Mouse (Mus musculus) MEL (cell line): Measurements from ENCODE around the gene Bglap. TPM values are rescaled to one million over a fixed set of nuclear protein-coding genes. Genes with fewer than 3 reads are reported as not detected.

Experiments used
- DNase-seq: peaks from one replicate; pipeline ENCODE4 v3.0.0; 2011; ENCODE audit warnings: low read depth, low spot score
- H3K27ac ChIP-seq: 2 replicates; pipeline ENCODE4 v1.5.1; 2012; ENCODE audit warnings: low read depth, mild to moderate bottlenecking, control low read depth, low read length, moderate library complexity; ENCODE audit not compliant: control insufficient read depth
- H3K27me3 ChIP-seq, 2 experiments: fragments of 150-350 bp in 1 of 2; sonication (generic) in 1 of 2; 2 replicates each; pipeline ENCODE4 v1.6.1; 2012; ENCODE audit warnings: low read length in 2 of 2, mild to moderate bottlenecking in 2 of 2, improper control_type of control experiment in 1 of 2, moderate library complexity in 1 of 2; ENCODE audit not compliant: insufficient read depth in 2 of 2, control insufficient read depth in 1 of 2
- H3K36me3 ChIP-seq, 2 experiments: 2 replicates each; pipeline ENCODE4 v1.6.1; 2012 to 2014; ENCODE audit warnings: low read length in 2 of 2, improper control_type of control experiment in 1 of 2, inconsistent platforms in 1 of 2, mild to moderate bottlenecking in 1 of 2; ENCODE audit not compliant: insufficient read depth in 2 of 2, control insufficient read depth in 1 of 2
- H3K4me1 ChIP-seq, 2 experiments: fragments of 150-350 bp in 1 of 2; sonication (generic) in 1 of 2; 2 replicates each; pipeline ENCODE4 v1.6.1; 2012; ENCODE audit warnings: low read length in 2 of 2, improper control_type of control experiment in 1 of 2, mild to moderate bottlenecking in 1 of 2; ENCODE audit not compliant: insufficient read depth in 2 of 2, control insufficient read depth in 1 of 2
- H3K4me3 ChIP-seq, 2 experiments: fragments of 150-350 bp in 1 of 2; sonication (generic) in 1 of 2; 2 replicates each; pipeline ENCODE4 v1.5.1; 2012; ENCODE audit warnings: low read depth in 2 of 2, low read length in 2 of 2, mild to moderate bottlenecking in 2 of 2, moderate library complexity in 2 of 2, control low read depth in 1 of 2, improper control_type of control experiment in 1 of 2; ENCODE audit not compliant: control insufficient read depth in 1 of 2, insufficient read depth in 1 of 2
- H3K79me2 ChIP-seq: 2 replicates; pipeline ENCODE4 v1.6.1; 2012; ENCODE audit warnings: mild to moderate bottlenecking, low read length, moderate library complexity; ENCODE audit not compliant: control insufficient read depth, poor library complexity, insufficient read depth
- H3K9ac ChIP-seq: 2 replicates; pipeline ENCODE4 v1.6.1; 2012; ENCODE audit warnings: low read depth, mild to moderate bottlenecking, control low read depth, low read length, moderate library complexity; ENCODE audit not compliant: control insufficient read depth, poor library complexity, severe bottlenecking
- H3K9me3 ChIP-seq: fragments of 150-350 bp; sonication (generic); replicated peaks from 2 replicates; pipeline ENCODE4 v1.6.1; 2012; ENCODE audit warnings: mild to moderate bottlenecking, low read length, improper control_type of control experiment, moderate library complexity; ENCODE audit not compliant: insufficient read depth
- BHLHE40 ChIP-seq: IDR thresholded peaks from 2 replicates; pipeline ENCODE4 v1.6.1; 2012; ENCODE audit warnings: low read depth, mild to moderate bottlenecking, inconsistent platforms, low read length, improper control_type of control experiment, borderline replicate concordance
- CHD1 ChIP-seq: IDR thresholded peaks from 2 replicates; pipeline ENCODE4 v1.6.1; 2012; ENCODE audit warnings: low read depth, mild to moderate bottlenecking, inconsistent platforms, low read length, improper control_type of control experiment
- CHD2 ChIP-seq: IDR thresholded peaks from 2 replicates; pipeline ENCODE4 v1.6.1; 2011; ENCODE audit warnings: low read length, improper control_type of control experiment
- CTCF ChIP-seq, 3 experiments: IDR thresholded peaks in 2 of 3; conservative IDR thresholded peaks in 1 of 3; 2 replicates each; pipeline ENCODE4 v1.5.1; 2011 to 2012; ENCODE audit warnings: low read length in 3 of 3, low read depth in 2 of 3, mild to moderate bottlenecking in 2 of 3, improper control_type of control experiment in 1 of 3, inconsistent platforms in 1 of 3, mixed read lengths in 1 of 3, moderate library complexity in 1 of 3; ENCODE audit not compliant: control insufficient read depth in 1 of 3, insufficient read depth in 1 of 3, poor library complexity in 1 of 3, severe bottlenecking in 1 of 3
- E2F4 ChIP-seq: IDR thresholded peaks from 2 replicates; pipeline ENCODE4 v1.6.1; 2011; ENCODE audit warnings: low read depth, low read length, improper control_type of control experiment, borderline replicate concordance
- ELF1 ChIP-seq: IDR thresholded peaks from 2 replicates; pipeline ENCODE4 v1.6.1; 2014; ENCODE audit warnings: low read depth, mild to moderate bottlenecking, inconsistent platforms, low read length, improper control_type of control experiment, moderate library complexity
- EP300 ChIP-seq, 2 experiments: IDR thresholded peaks; 2 replicates each; pipeline ENCODE4 v1.6.1; 2011; ENCODE audit warnings: improper control_type of control experiment in 2 of 2, low read length in 2 of 2, low read depth in 1 of 2, mild to moderate bottlenecking in 1 of 2
- ETS1 ChIP-seq: IDR thresholded peaks from 2 replicates; pipeline ENCODE4 v1.6.1; 2012; ENCODE audit warnings: low read depth, mild to moderate bottlenecking, inconsistent platforms, low read length, improper control_type of control experiment, moderate library complexity
- GABPA ChIP-seq: IDR thresholded peaks from 2 replicates; pipeline ENCODE4 v1.6.1; 2012; ENCODE audit warnings: low read depth, mild to moderate bottlenecking, inconsistent platforms, low read length, improper control_type of control experiment, moderate library complexity
- GATA1 ChIP-seq: IDR thresholded peaks from 2 replicates; pipeline ENCODE4 v1.6.1; 2011; ENCODE audit warnings: low read depth, low read length, improper control_type of control experiment
- HCFC1 ChIP-seq: IDR thresholded peaks from 2 replicates; pipeline ENCODE4 v1.6.1; 2012; ENCODE audit warnings: low read depth, mild to moderate bottlenecking, inconsistent platforms, low read length, improper control_type of control experiment, moderate library complexity
- JUND ChIP-seq: IDR thresholded peaks from 2 replicates; pipeline ENCODE4 v1.6.1; 2011; ENCODE audit warnings: low read depth, mild to moderate bottlenecking, improper control_type of control experiment, low read length
- KAT2A ChIP-seq: conservative IDR thresholded peaks from 2 replicates; pipeline ENCODE4 v1.6.1; 2012; ENCODE audit warnings: low read depth, low read length, improper control_type of control experiment, inconsistent platforms
- MAX ChIP-seq: IDR thresholded peaks from 2 replicates; pipeline ENCODE4 v1.6.1; 2011; ENCODE audit warnings: low read length, improper control_type of control experiment
- MAZ ChIP-seq: IDR thresholded peaks from 2 replicates; pipeline ENCODE4 v1.6.1; 2012; ENCODE audit warnings: low read depth, mild to moderate bottlenecking, inconsistent platforms, low read length, improper control_type of control experiment
- MXI1 ChIP-seq: IDR thresholded peaks from 2 replicates; pipeline ENCODE4 v1.6.1; 2011; ENCODE audit warnings: mild to moderate bottlenecking, low read depth, low read length, improper control_type of control experiment
- MYB ChIP-seq: IDR thresholded peaks from 2 replicates; pipeline ENCODE4 v1.6.1; 2011; ENCODE audit warnings: mild to moderate bottlenecking, low read depth, low read length, improper control_type of control experiment
- MYC ChIP-seq: IDR thresholded peaks from 2 replicates; pipeline ENCODE4 v1.6.1; 2011; ENCODE audit warnings: low read depth, mild to moderate bottlenecking, low read length, improper control_type of control experiment, moderate library complexity
- NELFE ChIP-seq: IDR thresholded peaks from 2 replicates; pipeline ENCODE4 v1.6.1; 2011; ENCODE audit warnings: low read depth, low read length, improper control_type of control experiment
- NRF1 ChIP-seq: IDR thresholded peaks from 2 replicates; pipeline ENCODE4 v1.6.1; 2014; ENCODE audit warnings: low read depth, mild to moderate bottlenecking, inconsistent platforms, low read length, improper control_type of control experiment, moderate library complexity; ENCODE audit not compliant: poor library complexity, insufficient read depth, severe bottlenecking
- POLR2A ChIP-seq, 2 experiments: IDR thresholded peaks; 2 replicates each; pipeline ENCODE4 v1.6.1; 2011 to 2012; ENCODE audit warnings: low read length in 2 of 2, mild to moderate bottlenecking in 2 of 2, control low read depth in 1 of 2, improper control_type of control experiment in 1 of 2, low read depth in 1 of 2, moderate library complexity in 1 of 2; ENCODE audit not compliant: control insufficient read depth in 1 of 2, insufficient read depth in 1 of 2, poor library complexity in 1 of 2
- POLR2AphosphoS2 ChIP-seq: IDR thresholded peaks from 2 replicates; pipeline ENCODE4 v1.6.1; 2011; ENCODE audit warnings: low read length, improper control_type of control experiment
- RAD21 ChIP-seq: IDR thresholded peaks from 2 replicates; pipeline ENCODE4 v1.6.1; 2011; ENCODE audit warnings: mild to moderate bottlenecking, low read depth, low read length, improper control_type of control experiment
- RCOR1 ChIP-seq: IDR thresholded peaks from 2 replicates; pipeline ENCODE4 v1.6.1; 2012; ENCODE audit warnings: low read depth, mild to moderate bottlenecking, inconsistent platforms, low read length, improper control_type of control experiment
- SIN3A ChIP-seq: IDR thresholded peaks from 2 replicates; pipeline ENCODE4 v1.6.1; 2012; ENCODE audit warnings: low read length, improper control_type of control experiment, inconsistent platforms
- SMC3 ChIP-seq: IDR thresholded peaks from 2 replicates; pipeline ENCODE4 v1.6.1; 2011; ENCODE audit warnings: low read depth, low read length, improper control_type of control experiment
- TAL1 ChIP-seq: IDR thresholded peaks from 2 replicates; pipeline ENCODE4 v1.6.1; 2012; ENCODE audit warnings: mild to moderate bottlenecking, inconsistent platforms, low read length, moderate library complexity, mixed read lengths
- TBP ChIP-seq: IDR thresholded peaks from 2 replicates; pipeline ENCODE4 v1.8.0; 2011; ENCODE audit warnings: low read depth, low read length, improper control_type of control experiment
- UBTF ChIP-seq: IDR thresholded peaks from 2 replicates; pipeline ENCODE4 v1.6.1; 2012; ENCODE audit warnings: low read depth, mild to moderate bottlenecking, inconsistent platforms, low read length, improper control_type of control experiment, moderate library complexity, borderline replicate concordance; ENCODE audit not compliant: insufficient read depth
- USF1 ChIP-seq: IDR thresholded peaks from 2 replicates; pipeline ENCODE4 v1.6.1; 2014; ENCODE audit warnings: low read depth, mild to moderate bottlenecking, inconsistent platforms, low read length, improper control_type of control experiment, moderate library complexity
- USF2 ChIP-seq, 2 experiments: IDR thresholded peaks; 2 replicates each; pipeline ENCODE4 v1.6.1; 2011 to 2012; ENCODE audit warnings: improper control_type of control experiment in 2 of 2, low read length in 2 of 2, borderline replicate concordance in 1 of 2, inconsistent platforms in 1 of 2, low read depth in 1 of 2, mild to moderate bottlenecking in 1 of 2; ENCODE audit not compliant: insufficient read depth in 1 of 2
- ZC3H11A ChIP-seq: IDR thresholded peaks from 2 replicates; pipeline ENCODE4 v1.6.1; 2012; ENCODE audit warnings: low read depth, mild to moderate bottlenecking, inconsistent platforms, low read length, improper control_type of control experiment
- ZKSCAN1 ChIP-seq: IDR thresholded peaks from 2 replicates; pipeline ENCODE4 v1.6.1; 2012; ENCODE audit warnings: low read depth, mild to moderate bottlenecking, inconsistent platforms, low read length, improper control_type of control experiment, moderate library complexity
- ZMIZ1 ChIP-seq: IDR thresholded peaks from 2 replicates; pipeline ENCODE4 v1.6.1; 2012; ENCODE audit warnings: low read depth, mild to moderate bottlenecking, inconsistent platforms, low read length, improper control_type of control experiment, moderate library complexity
- ZNF384 ChIP-seq: IDR thresholded peaks from 2 replicates; pipeline ENCODE4 v1.6.1; 2012; ENCODE audit warnings: low read depth, mild to moderate bottlenecking, inconsistent platforms, low read length, improper control_type of control experiment
- polyA plus RNA-seq, 2 experiments: library from polyadenylated mRNA; stranded (reverse) in 1 of 2; unstranded in 1 of 2; fragments of >175 nt in 1 of 2; fragments of >200 nt in 1 of 2; gene quantifications; 2 replicates each; pipeline versions ENCODE4 v1.2.1 to v1.2.4; 2012; ENCODE audit warnings: low replicate concordance in 2 of 2, low read depth in 1 of 2; ENCODE audit not compliant: insufficient read length in 2 of 2, insufficient read depth in 1 of 2, missing spikeins in 1 of 2
- total RNA-seq: library from RNA; depleted of rRNA; stranded (reverse); fragments of 300-350 nt; gene quantifications from 2 replicates; pipeline ENCODE4 v1.2.3, GENCODE M21; 2012

Bglap gene
- total and polyA plus RNA-seq, 3 experiments: 0.17 TPM; not detected in 2

DNA sequence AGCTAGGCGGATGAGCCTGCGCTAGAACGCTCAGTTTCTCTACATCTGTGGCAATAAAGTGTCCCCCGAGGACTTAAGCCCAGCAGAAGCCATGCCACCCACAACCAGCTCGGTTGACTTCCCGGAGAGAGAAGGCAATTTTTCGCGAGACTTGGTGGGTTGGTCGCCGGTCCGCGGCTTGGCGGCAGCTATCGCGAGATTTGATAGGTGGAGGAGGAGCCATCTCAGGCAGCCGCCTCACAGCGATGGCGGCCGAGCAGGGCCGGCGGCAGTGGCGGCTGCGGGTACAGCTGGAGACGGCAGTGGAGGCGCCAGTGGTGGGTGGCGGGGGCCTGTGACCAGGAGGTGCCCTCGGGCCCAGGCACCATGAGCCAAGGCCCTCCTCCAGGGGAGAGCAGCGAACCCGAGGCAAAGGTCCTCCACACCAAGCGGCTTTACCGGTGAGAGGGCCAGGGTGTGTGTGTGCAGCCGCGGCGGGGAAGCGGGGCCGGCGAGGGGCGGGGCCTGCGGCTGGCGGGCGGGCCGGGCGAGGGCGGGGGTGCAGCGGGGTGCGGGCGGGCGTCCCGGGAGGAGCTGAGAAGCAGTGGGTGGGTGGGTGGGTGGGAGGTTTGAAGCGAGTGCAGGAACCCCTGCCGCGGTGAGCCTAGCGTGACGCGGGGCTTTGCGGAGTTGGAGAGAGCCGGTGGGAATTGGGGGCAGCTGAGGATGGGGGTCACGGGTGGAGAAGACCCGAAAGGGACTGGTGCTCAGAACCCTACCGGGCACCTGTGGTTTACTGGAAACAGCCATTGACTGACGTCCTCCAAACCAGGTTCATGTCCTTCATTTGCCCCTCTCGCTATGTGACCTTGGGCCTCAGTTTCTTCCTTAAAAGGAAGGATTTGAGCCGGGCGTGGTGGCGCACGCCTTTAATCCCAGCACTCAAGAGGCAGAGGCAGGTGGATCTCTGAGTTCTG is 47.9 kb downstream of the Bglap start, which contains the start of the genes Tmem79 and Smg5:
TSS of gene Tmem79 (minus strand) at position 91 of the 956 bp plus-strand sequence.
TSS of gene Smg5 (plus strand) at position 203 of the 956 bp plus-strand sequence.
- H3K4me3 ChIP-seq: peak within 1 kb of the TSS; percentile 70 to 81
- H3K36me3 ChIP-seq: peaks cover 0 to 28% of the 10 kb centered on the region in 2 experiments; a peak in 2 of 4 replicates
- no peaks in the 10 kb centered on the region for H3K27me3 ChIP-seq
- H3K9me3 ChIP-seq: no peaks in the 10 kb centered on the region
- peaks cover 33% of the 10 kb centered on the region for H3K79me2 ChIP-seq
- peak within 1 kb of the TSS; percentile 93 for H3K27ac ChIP-seq
- H3K4me1 ChIP-seq: peaks cover 3 to 27% of the 10 kb centered on the region in 2 experiments; a peak in 3 of 4 replicates
- DNase-seq: peak; percentile 99
- H3K9ac ChIP-seq: peak within 1 kb of the TSS; percentile 89
- TF ChIP-seq RCOR1: 0 out of 2 replicates have a peak, but pooled peaks have one; percentile 6
- TF ChIP-seq TAL1: no peak
- peak; percentile 92 for TF ChIP-seq SIN3A
- peak; percentile 100 for TF ChIP-seq POLR2A (IDR thresholded peaks at IDR 0.05; ENCODE audit: control insufficient read depth in 1 of 2, insufficient read depth in 1 of 2, low read depth in 1 of 2, low read length in 2 of 2, poor library complexity in 1 of 2)
- TF ChIP-seq CHD2: peak; percentile 98
- TF ChIP-seq JUND: no peak
- TF ChIP-seq MAX: peak; percentile 2; the same call in 1 of the 2 replicates
- no peak for TF ChIP-seq BHLHE40
- no peak for TF ChIP-seq ETS1
- TF ChIP-seq ZKSCAN1: no peak
- no peak for TF ChIP-seq ZC3H11A
- TF ChIP-seq ZNF384: no peak
- TF ChIP-seq ZMIZ1: peak; percentile 99
- no peak for TF ChIP-seq MYB
- TF ChIP-seq MXI1: peak; percentile 96
- 0 out of 2 replicates have a peak, but pooled peaks have one; percentile 15 for TF ChIP-seq USF1
- TF ChIP-seq E2F4: no peak
- TF ChIP-seq ELF1: peak; percentile 74
- TF ChIP-seq UBTF: no peak
- no peak for TF ChIP-seq GABPA
- no peak for TF ChIP-seq GATA1
- TF ChIP-seq CHD1: 0 out of 2 replicates have a peak, but pooled peaks have one; percentile 46
- TF ChIP-seq HCFC1: peak; percentile 88
- no peak; the same call in 1 of the 2 replicates for TF ChIP-seq MYC
- peak; percentile 100 for TF ChIP-seq POLR2AphosphoS2
- TF ChIP-seq EP300 (IDR thresholded peaks at IDR 0.05; ENCODE audit: low read depth in 1 of 2, low read length in 2 of 2): peak in 1 of 2 experiments; percentile 20; a peak in 1 of 4 replicates
- no peak for TF ChIP-seq USF2 (IDR thresholded peaks at IDR 0.05; ENCODE audit: borderline replicate concordance in 1 of 2, insufficient read depth in 1 of 2, low read depth in 1 of 2, low read length in 2 of 2)
- TF ChIP-seq RAD21: no peak
- no peak; the same call in 1 of the 2 replicates for TF ChIP-seq KAT2A
- no peak; the same call in 1 of the 2 replicates for TF ChIP-seq MAZ
- no peak for TF ChIP-seq NRF1
- TF ChIP-seq TBP: peak; percentile 96
- no peak for TF ChIP-seq CTCF (IDR thresholded peaks at IDR 0.05 in 2 of 3, conservative IDR thresholded peaks at IDR 0.05 in 1 of 3; ENCODE audit: control insufficient read depth in 1 of 3, insufficient read depth in 1 of 3, low read depth in 2 of 3, low read length in 3 of 3, poor library complexity in 1 of 3, severe bottlenecking in 1 of 3)
- TF ChIP-seq NELFE: peak; percentile 100
- TF ChIP-seq SMC3: no peak
